Mouse (Mus musculus) bone marrow macrophage, adult 2 months (primary cell): Measurements from ENCODE around the gene Pum1. TPM values are rescaled to one million over a fixed set of nuclear protein-coding genes. Genes with fewer than 3 reads are reported as not detected.
A peak's percentile ranks its signal among the peaks of the same experiment; 100 is the strongest.
"Not testable (repeated sequence)": the region's sequence is repeated elsewhere in the genome, so short reads cannot be mapped to it uniquely, and the experiment has no call there.

Source experiments
- H3K27ac ChIP-seq: 2 replicates; pipeline ENCODE4 v1.5.1; 2012; ENCODE audit warnings: low read depth, low read length; ENCODE audit not compliant: insufficient read depth
- H3K4me1 ChIP-seq: 2 replicates; pipeline ENCODE4 v1.6.1; 2012; ENCODE audit warnings: low read length; ENCODE audit not compliant: control insufficient read depth, insufficient read depth
- H3K4me3 ChIP-seq: 2 replicates; pipeline ENCODE4 v1.5.1; 2012; ENCODE audit warnings: mild to moderate bottlenecking, low read length, moderate library complexity; ENCODE audit not compliant: insufficient read depth
- CTCF ChIP-seq: IDR thresholded peaks from 2 replicates; pipeline ENCODE4 v1.5.1; 2012; ENCODE audit warnings: low read depth, mild to moderate bottlenecking, low read length, moderate library complexity
- POLR2A ChIP-seq: IDR thresholded peaks from 2 replicates; pipeline ENCODE4 v1.6.1; 2012; ENCODE audit warnings: mild to moderate bottlenecking, low read depth, low read length, borderline replicate concordance
- polyA plus RNA-seq: library from polyadenylated mRNA; stranded (reverse); fragments of >200 nt; gene quantifications from 2 replicates; pipeline ENCODE4 v1.2.4, GENCODE M21; 2012; ENCODE audit not compliant: missing spikeins, insufficient read depth, insufficient read length

Pum1 gene
- polyA plus RNA-seq, 1 experiment = 35.2 TPM

DNA sequence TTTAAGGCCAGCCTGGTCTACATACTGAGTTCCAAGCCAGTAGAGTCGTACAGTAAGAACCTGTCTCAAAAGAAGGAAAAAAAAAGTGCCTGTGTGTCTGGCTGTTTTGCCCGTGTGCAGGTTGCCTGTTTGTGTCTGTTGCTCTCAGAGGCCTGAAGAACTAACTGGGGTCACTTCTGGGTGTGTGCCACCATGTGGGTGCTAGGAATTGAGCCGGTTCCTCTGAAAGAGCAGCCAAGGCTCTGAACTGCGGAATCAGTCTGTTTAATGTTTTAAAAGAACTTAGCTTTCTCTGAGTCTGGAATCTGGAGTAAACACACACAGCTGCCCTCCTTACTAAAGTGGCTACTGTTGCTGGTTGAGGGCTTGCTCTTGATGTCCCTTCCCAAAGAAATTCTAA, 11.8 kb upstream of the Pum1 start:
- no peak for TF ChIP-seq POLR2A
- Histone ChIP-seq H3K27ac (no peak overlapping the region), H3K4me3 (no peak overlapping the region), H3K4me1 (0 out of 2 replicates have a peak, but pooled peaks cover 2% of the 10 kb centered on the region)

- H3K4me1 ChIP-seq = 0 out of 2 replicates have a peak, but pooled peaks cover 2% of the 10 kb centered on the region
- TF ChIP-seq POLR2A = no peak
- no peak for TF ChIP-seq CTCF
These were observed 10.6 kb upstream of the Pum1 start for GRCm38 (mm10) chr4:130652546-130652945.

DNA sequence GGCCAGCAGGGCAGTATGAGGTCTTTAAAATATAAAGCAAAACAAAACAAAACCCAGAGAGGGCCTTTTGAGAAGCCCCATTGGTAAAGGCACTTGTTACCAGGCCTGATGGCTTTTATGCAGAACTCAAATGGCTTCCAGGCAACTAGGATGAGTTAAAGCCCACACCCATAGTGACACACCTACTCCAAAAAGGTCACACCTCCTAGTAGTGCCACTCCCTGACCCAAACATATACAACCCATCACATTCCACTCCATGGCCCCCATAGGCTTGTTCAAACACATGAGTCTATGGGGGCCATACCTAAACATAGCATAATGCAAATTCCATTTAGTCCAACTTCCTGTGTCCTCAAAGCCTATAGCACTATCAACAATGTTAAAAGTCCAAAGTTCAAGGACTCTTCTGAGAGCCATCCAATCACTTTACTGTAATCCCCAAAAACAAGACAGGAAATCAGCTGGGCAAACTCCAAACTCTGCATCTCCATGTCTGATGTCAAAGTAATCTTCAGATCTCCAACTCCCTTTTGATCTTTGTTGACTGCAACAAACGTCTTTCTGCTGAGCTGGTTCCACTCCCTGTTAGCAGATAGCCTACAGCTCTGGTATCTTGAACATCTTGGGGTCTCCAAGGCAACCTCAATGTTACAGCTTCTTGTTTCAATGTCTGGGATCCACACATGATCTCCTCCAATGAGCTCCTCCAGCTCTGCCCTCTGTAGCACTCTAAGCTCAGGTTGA, 5.1 kb upstream of the Pum1 start:
- no peak for TF ChIP-seq POLR2A
- no peak for TF ChIP-seq CTCF
- peaks cover 6% of the 10 kb centered on the region for H3K4me1 ChIP-seq
- no peak overlapping the region for H3K27ac ChIP-seq
- no peak overlapping the region for H3K4me3 ChIP-seq

More at GRCm38 (mm10) chr4:130652546-130652945, 10.6 kb upstream of the Pum1 start:
- Histone ChIP-seq H3K27ac (no peak overlapping the region), H3K4me3 (no peak overlapping the region)

DNA sequence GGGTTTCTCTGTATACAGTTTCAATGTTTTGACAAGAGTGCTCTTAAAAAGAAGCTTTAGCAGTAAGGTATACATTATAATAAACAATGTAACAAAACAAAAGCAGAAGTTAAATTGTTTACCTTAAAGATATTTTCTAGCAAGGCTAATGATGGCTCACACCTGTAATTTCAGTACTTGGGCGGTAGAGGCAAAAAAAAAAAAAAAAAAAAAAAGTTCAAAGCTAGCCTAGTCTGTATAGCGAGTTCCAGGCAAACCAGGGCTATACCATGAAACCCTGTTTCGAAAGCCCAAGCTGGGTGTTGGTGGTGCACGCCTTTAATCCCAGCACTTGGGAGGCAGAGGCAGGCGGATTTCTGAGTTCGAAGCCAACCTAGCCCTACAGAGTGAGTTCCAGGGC, 3.7 kb upstream of the Pum1 start:
- TF ChIP-seq CTCF (no peak), POLR2A (no peak)
- H3K4me3 ChIP-seq = no peak overlapping the region
- no peak overlapping the region for H3K27ac ChIP-seq
- H3K4me1 ChIP-seq = peaks cover 5% of the 10 kb centered on the region

DNA sequence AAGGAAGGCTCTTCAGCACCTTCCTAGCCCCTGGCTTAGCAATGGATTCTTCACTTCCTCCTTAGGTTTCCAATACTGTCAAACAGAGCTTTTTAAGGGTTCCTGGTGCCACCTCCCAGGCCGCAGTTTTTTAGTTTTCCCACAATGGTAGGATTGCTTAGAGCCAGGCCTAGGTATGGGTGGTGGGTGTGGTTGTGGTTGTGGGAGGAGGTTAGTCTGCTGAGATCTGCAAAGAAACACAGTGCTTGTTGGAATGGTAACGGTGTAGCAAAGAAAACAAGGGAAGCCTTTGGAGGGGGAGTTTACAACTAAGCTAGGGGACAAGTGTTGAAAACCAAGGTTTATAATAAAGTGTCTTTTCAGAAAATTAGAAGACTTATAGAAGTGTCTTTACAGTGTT, 3.0 kb upstream of the Pum1 start:
- H3K27ac ChIP-seq = no peak overlapping the region
- TF ChIP-seq CTCF (no peak), POLR2A (no peak)
- peaks cover 5% of the 10 kb centered on the region for H3K4me1 ChIP-seq
- no peak overlapping the region for H3K4me3 ChIP-seq

GRCm38 (mm10) chr4:130661151-130661550, 2.0 kb upstream of the Pum1 start:
- H3K27ac ChIP-seq = no peak overlapping the region
- no peak overlapping the region for H3K4me3 ChIP-seq
- TF ChIP-seq CTCF = no peak
- TF ChIP-seq POLR2A = no peak
- H3K4me1 ChIP-seq = peaks cover 5% of the 10 kb centered on the region

GRCm38 (mm10) chr4:130662305-130662704, 816 bp upstream of the Pum1 start:
- not testable (repeated sequence) for H3K4me1 ChIP-seq, H3K4me3 ChIP-seq, H3K27ac ChIP-seq

DNA sequence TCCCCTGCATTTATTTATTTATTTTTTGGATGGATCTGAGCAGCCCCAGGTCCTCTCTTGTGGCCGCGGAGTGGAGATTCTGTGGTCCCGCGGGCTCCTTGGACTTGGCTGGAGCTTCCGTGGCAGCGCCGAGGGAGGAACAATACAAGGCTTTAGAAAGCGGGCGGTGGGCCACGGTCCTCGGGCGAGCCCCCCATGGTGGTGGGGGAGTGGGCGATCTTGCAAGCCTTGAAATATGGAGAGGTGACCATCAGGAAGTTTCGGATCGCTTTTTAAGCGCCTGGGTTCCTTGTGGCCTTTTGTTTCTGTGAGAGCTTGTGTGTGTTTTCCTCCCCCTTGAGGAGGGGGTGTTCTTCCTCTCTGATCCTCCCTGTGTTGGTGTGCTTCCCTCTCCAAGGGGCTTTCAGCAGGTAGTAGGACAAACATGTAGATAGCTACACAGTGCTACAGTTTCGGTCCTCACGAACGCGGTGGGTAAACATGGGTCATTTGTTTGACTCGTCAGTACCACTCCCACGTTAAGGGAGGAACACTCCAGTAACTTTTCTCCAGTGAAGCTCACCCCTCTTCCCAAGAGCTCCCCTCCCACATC, 785 bp downstream of the Pum1 start:
- TF ChIP-seq POLR2A = no peak
- no peak for TF ChIP-seq CTCF

DNA sequence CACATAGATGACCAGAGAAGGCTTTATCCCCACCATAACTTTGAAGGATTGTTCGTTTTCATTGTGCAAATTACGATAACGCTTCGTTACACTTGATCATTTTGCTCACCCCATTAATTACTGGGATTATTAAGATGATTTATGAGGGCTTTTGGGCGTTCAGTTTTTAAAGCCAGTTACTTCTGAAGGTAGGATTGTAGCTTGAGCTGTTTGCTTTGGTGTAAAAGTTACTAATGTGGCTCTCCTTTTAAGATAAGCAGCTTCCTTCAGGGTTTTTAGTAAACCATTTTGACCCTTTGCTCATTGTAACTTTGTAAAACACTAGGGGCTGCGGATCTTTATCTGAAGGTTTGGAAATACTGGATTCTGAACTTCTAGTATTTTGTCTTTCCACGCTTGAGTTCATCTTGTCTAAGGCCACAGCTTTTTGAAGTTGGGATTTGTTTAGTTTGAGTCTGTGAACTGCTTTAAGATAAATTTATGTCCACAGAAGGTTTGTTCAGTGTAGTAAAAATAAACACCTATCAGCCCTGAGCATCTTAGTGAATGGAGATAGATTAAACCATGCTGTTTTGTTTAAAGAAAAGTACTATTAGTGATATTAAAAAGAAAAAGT, 1.4 kb downstream of the Pum1 start:
- H3K27ac ChIP-seq = peak overlapping the region; percentile 86
- H3K4me3 ChIP-seq = peak overlapping the region; percentile 78
- peaks cover 12% of the 10 kb centered on the region for H3K4me1 ChIP-seq
- TF ChIP-seq POLR2A = no peak
- TF ChIP-seq CTCF = no peak

More for the DNA sequence above, 785 bp downstream of the Pum1 start:
- Histone ChIP-seq H3K4me3 (peak overlapping the region; percentile 78), H3K4me1 (peaks cover 9% of the 10 kb centered on the region), H3K27ac (peak overlapping the region; percentile 86)

DNA sequence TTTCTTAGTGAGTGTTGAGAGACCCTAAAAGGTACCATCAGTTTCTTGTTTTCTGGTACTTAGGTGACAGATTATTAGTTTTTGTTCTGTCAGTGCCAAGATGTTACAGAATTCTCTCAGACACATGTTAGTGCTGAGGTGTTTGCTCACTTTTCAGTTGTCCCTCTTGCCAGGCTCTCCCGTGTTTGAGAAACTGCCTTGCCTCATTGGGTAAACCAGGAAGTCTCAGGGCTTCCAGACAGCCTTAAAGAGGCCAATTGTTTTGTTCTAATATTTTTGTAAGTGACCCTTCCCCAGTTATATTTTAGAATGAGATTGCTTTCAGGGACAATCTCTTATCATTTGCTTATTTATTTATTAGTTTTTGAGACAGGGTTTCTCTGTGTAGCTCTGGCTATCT, 2.1 kb downstream of the Pum1 start:
- peak overlapping the region; percentile 32; the same call in 1 of the 2 replicates for H3K4me3 ChIP-seq
- peaks cover 10% of the 10 kb centered on the region for H3K4me1 ChIP-seq
- H3K27ac ChIP-seq = no peak overlapping the region
- TF ChIP-seq CTCF (no peak), POLR2A (no peak)

DNA sequence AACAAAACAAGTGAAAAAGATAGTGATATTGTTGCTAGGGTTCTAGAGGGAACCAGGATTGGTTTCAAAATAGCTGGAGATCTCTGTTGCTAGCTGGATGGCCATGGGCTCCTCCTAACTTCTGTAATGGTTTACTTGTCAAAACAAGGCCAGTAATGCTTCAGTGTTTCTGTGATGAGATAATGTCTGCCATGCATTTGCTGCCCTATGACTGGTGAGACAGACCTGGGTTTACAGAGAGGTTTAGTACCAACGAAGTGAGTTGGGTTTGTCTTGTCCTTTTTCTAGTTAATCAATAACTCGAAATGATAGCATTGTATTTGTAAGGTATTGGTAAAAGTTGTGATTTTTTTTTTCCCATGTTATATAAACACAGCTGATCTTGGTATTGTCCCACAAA, 4.6 kb downstream of the Pum1 start:
- TF ChIP-seq POLR2A = no peak
- no peak for TF ChIP-seq CTCF
- H3K4me1 ChIP-seq = peaks cover 11% of the 10 kb centered on the region
- H3K4me3 ChIP-seq = no peak overlapping the region
- no peak overlapping the region for H3K27ac ChIP-seq
